Mouse (Mus musculus): ENCODE measurements around the gene Tmem130.
A peak's percentile ranks its signal among the peaks of the same experiment; 100 is the strongest.

The Tmem130 gene

DNA sequence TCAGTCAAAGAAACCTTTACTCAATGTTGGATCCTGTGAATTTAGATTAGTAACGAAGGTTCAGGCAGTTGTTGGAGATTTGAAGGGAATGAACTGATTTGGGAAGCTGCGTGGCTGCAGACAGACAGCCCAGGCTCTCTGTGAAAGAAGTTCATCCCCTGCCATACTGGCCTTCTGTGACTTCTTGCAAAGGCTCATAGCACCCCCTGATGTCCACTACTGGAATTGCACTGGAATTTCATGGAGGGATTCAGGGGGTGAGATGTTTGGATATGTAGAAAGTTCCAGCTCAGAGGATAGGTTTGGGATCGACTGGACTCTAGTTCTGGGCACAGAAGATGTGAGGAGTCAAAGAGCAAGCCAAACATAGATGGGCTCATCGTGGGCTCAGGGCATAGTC, 27.7 kb downstream of the Tmem130 start:
- peak; percentile 81 to 90 for DNase-seq (ENCODE audit: low spot score in 2 of 2)

DNA sequence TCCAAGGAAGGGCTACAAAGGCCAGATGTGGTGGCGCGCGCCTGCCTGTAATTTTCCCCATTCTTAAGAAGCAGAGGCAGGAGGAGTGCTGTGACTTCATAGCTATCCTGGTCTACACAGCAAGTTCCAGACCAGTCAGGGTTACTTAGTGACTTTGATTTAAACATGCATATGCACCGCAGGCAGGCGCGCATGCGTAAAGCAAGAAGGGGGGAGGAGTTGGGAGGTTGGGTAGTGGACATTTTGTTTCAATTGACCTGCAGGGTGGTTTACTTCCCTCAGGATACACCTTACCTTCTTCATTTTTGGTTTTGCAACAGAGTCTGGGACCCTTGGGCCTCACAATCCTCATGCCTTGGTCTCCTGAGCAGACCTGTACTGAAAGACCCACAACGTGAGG, 32.4 kb downstream of the Tmem130 start:
- DNase-seq (ENCODE audit: low spot score in 2 of 2) = no peak

DNA sequence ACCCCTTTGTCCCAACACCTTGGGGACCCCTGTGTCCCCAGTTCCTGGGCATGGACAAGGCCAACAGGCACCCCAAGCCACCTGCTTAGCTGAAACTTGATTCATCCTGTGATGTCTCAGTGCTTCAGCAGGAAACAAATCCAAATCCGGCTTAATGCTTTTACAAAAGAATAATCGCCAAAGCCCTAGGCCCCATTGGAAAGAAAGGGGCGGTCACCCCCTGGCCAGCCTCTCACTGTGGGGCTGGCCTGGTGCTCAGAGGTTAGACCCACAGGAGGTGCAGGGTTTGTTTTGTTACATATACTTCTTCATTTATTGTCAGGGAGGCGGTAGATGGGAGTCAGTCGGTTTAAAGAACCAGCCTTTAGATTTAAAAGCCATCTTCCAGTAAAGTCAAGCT, 33.4 kb downstream of the Tmem130 start:
- DNase-seq (ENCODE audit: low spot score in 2 of 2) = no peak

DNA sequence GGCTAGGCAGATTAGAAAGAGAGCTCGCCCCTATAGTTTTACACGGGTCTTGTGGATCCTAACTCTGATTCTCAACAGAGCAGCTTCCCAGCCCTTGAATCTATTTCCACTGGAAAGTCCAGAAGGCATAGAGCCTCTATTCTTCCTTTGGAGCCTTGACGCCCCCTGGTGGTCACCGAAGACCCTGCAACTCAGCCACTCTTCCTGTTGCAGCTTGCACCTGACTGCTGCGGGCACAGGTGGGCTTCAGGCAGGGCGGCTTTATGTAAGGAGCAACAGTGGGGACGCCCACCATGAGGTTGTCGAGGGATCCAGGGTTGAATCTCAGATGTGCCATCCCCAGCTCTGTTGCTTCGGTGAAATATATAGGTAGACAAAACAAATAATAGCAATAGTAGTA, 34.5 kb downstream of the Tmem130 start:
- DNase-seq (ENCODE audit: low spot score in 2 of 2) = peak; percentile 87 to 90

DNA sequence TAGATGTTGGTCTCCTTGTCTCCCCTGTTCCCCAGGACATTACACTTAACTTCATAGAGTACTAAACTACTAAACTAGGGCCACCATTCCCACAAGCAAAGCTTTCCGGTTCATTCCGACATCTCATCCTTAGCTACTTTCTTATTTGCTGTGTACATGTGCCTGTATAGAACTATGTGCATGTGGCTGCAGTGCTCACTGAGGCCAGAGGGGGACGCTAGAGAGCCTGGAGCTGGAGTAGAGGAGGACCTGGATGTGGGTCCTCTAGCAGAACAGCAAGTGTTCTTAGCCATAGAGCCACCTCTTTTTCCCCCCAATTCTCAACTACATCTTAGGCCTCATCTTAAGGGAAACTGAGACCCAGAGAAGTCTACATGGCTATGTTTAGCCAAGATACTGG, 36.1 kb downstream of the Tmem130 start:
- DNase-seq (ENCODE audit: low spot score in 2 of 2) = no peak

DNA sequence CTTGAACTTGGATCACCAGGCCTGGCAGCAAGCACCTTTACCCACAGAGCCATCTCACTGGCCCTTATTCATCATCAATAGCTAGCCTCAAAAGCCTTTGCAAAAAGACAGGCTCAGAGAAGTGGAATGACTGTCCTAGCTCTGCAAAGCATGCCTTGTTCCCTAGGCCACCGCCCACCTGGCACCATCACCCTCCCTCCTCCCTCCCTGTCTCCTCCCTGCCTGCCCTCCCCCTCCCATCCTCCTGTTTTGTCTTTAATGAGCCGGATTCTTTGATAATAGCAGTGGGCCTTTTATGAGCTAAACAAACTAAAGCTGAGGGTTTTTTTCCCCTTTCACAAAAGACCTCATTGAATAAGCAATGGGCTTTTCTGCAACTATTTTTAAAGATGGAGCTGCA, 36.7 kb downstream of the Tmem130 start:
- DNase-seq (ENCODE audit: low spot score in 2 of 2) = no peak

DNA sequence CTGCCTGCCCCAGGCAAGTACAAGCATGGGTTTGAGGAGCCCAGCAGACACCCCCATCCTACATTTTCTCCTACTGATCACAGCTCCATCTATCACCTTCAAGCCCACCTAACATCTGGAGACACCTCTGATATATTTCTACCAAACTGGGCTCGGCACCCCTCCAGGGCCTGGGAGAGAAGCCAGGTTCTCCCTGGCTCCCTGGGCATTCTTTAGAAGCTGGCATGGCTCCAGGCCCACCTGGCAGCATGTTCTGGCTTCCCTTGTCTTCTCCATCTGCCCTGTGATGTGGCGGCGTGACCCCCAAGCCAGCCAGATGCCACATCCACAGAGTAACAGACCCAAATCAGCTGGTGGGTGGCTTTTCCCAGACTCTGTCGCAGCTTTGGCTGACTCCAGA, 41.3 kb downstream of the Tmem130 start:
- DNase-seq (ENCODE audit: low spot score in 2 of 2) = peak in 1 of 2 experiments; percentile 49

DNA sequence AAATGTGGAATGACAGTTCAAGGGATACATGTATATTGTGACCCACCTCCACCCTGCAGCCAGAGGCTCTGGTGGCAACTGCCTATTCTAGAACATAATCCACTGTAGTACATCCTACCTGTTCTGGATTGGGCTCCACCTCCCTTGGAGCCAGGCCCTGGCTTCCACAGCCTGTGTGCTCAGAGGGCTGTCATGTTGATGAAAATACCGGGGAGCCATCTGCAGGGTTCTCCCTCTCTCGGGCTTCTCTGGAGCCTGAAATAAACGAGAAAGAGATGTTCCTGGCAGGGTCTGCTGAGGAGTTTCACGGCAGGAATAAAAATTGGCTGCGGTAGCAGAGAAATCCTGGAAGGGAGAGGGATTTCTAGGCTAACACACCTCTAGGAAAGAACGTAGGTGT, 41.8 kb downstream of the Tmem130 start:
- DNase-seq (ENCODE audit: low spot score in 2 of 2) = peak; percentile 38 to 44

DNA sequence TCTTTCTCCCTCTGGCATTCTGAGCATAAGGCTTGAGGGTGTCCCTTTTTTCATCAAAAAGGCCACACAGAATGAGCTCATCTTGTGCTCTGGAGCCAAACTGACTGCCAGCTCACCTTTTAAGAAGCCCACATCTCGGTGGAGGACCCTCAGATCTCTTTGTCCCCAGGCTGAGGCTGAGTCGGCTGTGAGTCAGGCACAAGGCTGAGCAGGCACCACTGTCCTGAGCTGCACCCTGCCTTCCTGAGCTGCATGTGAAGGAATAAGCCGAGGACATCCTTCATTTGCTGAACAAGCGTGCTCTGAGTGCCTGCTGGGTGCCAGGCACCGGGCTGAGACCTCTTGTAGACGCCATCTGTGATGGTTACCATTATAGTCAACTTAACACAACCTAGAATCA, 44.4 kb downstream of the Tmem130 start:
- DNase-seq (ENCODE audit: low spot score in 2 of 2) = no peak

DNA sequence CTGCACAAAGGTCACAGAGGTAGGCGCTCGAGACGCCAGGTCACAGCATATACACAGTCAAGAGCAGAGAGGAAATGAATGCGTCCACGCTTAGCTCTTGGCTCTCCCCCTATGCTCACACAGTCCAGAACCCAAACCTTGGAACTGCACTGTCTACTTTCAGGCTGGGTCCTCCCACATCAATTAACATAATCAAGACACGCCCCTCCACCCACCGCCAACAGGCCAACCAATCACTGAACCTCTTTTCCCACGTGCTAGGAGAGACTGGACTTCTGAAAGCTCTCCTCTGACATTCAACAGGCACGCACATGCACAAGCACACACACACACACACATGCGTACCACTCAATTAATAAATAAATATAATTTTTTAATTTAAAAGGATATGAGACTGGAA, 48.2 kb downstream of the Tmem130 start:
- no peak for DNase-seq (ENCODE audit: low spot score in 2 of 2)

DNA sequence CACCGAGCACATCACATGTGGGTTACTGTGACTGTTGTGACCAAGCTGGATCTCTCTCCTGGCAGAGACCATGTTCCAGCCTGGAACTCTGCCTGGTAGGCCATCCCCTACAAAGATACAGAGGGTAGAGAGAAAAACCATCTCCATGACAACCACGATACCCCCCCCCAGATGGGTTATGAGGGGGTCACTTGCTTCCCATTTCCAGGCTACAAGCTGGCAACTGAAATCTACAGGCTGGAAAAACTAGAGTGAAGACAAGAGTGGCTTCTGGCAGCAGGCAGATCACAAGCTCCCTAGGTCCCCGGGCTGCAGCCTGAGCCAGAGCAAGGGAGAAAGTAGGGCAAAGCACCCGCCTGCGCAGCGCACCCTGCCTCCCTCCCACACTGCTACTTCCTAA, 54.0 kb downstream of the Tmem130 start:
- peak; percentile 18 to 34 for DNase-seq (ENCODE audit: low spot score in 2 of 2)

DNA sequence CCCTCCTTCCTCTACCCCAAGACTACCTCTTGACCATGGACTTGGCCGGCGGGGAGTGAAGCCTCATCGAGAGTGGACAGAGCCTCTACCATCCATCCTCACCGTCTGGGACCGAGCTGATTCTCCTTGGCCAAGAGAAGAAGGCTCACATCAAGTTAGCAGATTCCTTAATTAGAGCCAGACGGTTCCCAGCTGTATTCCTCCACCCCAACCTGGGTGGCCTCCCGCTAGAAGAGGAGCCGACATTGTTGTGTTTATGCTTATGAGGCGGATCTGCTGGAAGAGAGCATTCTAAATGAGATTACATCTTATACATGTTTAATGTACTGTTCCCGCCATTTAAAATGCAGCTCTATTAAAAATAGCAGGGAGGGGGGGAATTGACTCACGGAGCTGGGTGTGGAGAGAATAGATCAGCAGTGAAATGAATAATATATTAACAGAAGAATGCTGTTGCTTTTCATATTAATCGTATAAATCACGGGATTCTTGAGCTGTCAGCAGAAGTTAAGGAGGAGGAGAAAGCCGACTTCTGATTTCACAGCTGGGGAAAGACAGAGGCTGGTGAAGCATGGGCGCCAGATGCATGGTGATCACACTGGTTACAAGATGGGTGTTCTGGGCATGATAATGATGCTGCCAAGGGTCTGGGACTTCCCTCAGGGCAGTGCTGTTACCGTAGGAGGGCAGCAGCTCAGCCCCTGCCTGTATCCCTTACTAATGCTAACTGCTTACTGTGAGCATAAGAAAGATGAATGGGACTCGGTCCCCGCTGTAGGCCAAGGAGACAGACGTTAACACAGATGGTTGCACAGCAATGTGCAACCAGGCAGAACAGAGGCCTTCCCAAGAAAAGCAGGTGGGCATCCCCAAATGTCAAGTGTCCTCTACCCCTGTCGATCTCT, 57.9 kb downstream of the Tmem130 start:
- peak; percentile 6 to 20 for DNase-seq (ENCODE audit: low spot score in 2 of 2)

DNA sequence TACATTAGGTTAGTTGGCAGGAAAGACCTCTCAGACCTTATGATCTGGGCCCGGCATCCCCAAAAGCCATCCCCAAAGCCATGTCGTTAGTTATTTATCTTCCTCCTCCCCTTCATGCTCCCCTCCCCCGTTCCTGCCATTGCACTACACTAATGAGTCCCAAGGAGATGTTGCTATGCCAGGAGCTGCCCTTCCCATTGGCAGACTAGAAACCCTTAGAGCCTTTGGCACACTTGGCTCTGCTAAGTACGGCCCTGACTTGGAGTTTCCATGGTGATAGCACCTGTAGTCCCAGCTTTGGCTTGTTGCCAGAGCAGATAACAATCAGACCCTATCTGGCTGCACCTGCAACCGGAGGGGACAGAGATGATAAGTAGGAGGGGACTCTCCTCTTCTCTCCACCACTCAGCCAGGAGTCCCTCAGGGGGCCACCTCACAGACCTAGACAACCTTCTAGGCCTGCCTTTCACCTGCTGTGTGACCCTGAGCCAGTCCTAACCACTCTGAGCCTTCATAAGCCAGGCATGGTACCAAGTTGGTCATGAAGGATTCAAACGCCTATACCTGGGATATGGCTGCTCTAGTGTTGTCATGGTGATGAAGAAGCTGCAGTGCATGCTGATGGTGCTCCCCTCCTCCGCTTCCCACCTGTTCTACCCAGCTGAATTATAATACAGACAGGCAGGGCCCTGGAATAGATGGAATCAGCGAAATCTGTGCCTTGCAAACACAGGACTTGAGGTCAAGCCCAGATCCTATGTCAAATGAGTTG, 66.1 kb downstream of the Tmem130 start:
- DNase-seq (ENCODE audit: low spot score in 2 of 2) = peak; percentile 12 to 14

DNA sequence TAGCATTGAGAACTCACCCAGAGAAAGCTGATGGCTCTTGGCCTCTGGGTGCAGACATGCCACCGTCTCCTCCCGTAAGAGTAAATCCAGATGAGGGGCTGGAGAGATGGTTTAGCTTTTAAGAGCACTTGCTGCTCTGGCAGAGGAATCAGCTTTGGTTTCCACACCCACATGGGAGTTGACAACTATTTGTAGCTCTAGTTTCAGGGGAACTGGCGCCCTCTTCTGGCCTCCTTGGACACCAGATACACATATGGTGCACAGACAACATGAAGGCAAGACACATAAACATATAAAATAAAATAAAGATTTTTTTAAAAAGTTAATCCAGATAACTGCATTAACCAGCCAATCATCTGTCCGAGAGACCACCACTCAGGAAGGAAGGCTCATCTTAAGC, 67.5 kb downstream of the Tmem130 start:
- no peak for DNase-seq (ENCODE audit: low spot score in 2 of 2)

DNA sequence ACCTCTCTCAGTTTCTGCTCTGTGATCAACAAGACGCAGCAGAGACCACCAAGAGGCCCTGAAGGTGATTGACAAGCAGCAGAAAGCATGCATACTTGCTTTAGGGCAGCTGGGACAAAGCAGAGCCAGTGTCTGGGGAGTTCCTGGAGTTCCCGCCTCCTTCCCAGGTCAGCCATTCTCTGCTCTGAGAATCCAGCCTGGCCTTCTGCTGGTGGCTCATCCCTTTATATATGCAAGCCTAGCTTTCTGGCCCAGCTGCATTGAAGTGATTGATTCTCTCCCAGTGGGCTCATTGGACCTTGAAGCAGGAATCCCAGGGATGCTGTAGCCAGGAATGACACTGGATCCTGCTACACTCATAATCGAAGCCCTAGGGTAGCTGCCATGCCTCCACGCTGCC, 70.2 kb downstream of the Tmem130 start:
- no peak for DNase-seq (ENCODE audit: low spot score in 2 of 2)

DNA sequence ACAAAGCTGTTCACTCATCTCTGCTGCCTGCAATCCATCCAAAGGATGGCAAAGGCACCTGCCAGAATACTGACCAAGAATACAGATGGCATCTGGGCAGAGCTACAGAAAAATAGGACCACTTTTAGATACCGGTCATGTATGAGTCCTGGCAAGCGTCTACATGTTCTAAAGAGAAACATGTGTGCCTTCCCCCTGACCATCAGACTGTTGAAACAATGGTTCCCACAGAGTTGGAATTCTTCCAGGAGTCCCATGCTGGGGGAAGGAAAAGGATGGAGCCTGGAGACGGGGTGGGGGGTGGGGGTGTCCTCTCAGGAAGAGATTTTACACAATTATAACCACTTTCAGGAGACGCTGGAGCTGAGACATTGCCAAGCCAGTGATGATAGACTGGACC, 73.2 kb downstream of the Tmem130 start:
- no peak for DNase-seq (ENCODE audit: low spot score in 2 of 2)

All from right cerebral cortex, adult 2 months (tissue).